Mouse (Mus musculus): ENCODE data around the gene Klf8.
"Not testable (repeated sequence)": the region's sequence is repeated elsewhere in the genome, so short reads cannot be mapped to it uniquely, and the experiment has no call there.

The Klf8 gene

DNA sequence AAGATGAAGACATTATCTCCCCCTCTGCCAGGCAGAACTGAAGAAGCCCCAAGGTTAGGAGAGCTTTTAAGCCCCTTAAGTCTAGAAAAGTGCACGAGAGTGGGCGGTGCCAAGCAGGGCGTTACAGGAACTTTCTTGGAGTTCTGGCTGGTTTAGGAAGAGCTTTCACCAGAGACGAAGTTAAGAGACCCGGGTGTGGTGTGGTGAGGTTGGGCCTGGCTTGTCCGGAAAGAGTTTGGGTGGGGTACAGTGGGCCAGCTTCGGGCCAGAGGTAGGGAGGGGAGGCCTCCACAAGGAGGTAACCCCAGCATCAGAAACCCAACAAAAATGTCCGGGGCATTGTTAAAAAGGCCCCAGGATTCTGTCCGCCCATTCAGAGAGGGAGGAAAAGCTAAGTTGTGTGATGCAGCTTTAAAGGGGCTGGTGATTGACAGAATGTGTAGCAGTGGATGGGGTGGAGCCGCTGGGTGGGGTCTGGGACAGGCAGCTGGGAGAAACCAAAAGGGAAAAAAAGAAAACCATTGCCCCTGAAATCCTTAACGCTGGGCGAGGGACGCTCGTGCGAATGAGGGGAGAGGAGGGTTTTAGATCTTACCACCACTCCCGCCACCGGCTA lies at the start of gene Klf8:
Gene Klf8 (plus strand): TSS at position 163 of the 616 bp plus-strand sequence.
- peak; percentile 21 for DNase-seq

DNA sequence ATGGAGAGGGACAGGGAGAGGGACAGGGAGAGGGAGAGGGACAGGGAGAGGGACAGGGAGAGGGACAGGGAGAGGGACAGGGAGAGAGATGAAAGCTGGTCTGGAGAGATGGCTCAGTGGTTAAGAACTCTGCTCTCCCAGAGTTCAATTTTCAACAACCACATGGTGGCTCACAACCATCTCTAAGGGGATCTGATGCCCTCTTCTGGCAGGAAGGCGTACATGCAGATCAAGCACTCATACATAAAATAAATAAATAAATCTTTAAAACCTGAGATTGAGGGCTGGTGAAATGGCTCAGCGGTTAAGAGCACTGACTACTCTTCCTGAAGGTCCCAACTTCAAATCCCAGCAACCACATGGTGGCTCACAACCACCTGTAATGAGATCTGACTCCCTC lies 38.1 kb upstream of the Klf8 start:
- DNase-seq = not testable (repeated sequence)

DNA sequence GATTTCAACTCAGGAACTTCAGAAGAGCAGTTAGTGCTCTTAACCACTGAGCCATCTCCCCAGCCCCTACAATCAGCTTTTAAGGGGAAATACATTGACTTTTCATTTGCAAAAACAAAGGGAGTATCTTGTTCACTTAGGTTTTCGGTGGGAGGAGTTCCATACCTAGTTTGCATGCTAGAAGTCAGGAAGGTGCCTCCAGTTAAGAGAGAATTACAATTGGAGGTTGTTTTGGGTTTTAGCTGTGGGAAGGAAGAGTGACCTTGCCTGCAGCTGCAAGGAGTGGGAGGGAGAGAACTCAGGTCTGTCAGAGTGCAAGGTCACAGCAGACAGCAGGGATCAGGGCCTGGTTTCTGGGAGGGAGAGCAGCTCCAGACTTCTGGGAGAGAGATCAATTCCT lies 26.2 kb upstream of the Klf8 start:
- no peak for DNase-seq

DNA sequence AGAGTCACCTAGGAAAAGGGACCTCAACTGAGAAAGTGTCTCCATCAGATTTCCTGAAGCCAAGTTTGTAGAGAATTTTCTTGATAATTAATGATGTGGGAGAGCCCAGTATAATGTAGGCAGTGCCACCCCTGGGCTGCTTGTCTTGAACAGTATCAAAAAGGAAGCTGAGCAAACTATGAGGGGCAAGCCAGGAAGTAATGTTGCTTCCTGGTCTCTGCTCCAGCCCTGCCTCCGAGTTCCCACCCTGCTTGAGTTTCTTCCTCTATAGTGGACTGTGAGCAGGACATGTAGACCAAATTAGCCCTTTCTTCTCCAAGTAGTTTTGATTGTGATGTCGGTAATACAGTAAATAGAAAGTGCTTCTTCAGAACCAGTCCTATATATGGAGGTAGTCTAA lies 6.0 kb upstream of the Klf8 start:
- no peak for DNase-seq

DNA sequence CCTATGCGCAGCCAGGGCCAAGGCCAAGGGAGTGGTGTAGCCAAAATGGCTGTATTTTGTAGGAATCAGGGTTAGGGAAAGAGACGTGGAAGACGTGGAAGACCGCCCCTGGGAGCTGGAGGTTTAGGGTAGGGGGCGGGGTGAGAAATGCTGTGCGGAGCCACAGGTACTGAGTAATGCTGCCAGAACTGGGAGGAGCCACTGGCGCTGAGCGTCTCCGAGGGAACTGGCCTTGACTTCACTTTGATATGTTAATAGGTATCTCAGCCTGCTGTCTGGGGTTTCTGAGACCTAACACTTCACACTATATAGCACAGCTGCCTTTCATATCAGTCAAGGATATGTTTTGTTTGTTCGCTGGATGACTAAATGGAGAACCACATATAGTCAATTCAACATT lies 4.0 kb upstream of the Klf8 start:
- DNase-seq = no peak

DNA sequence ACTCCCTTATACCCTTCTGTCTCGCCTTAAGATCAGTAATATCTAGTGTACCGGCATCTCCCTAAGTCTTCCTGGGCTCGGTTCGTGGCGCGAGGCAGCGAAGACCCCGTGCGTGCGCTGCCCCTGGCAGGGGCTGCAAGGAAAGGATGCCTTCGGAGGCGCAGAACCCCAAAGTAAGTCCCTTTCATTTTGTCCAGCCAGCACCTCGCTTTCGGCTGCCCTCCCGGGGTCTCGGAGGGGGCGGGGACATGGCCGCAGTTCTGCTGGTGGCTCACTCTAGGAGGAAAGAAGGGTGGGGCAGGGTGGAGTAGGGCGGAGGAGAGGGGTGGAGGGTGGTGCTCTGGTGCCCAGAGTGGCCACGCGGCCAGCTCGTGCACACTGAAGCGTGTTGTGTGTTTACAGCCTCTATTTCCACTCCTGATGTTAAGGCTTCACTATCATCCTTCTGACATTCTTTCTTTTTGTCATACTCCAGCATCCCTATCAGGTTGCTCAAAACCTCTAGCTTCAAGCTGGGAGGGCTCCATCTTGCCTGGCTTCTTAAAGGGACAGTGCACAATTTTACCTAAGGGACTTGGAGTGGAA lies 746 bp downstream of the Klf8 start:
- DNase-seq = peak; percentile 62

DNA sequence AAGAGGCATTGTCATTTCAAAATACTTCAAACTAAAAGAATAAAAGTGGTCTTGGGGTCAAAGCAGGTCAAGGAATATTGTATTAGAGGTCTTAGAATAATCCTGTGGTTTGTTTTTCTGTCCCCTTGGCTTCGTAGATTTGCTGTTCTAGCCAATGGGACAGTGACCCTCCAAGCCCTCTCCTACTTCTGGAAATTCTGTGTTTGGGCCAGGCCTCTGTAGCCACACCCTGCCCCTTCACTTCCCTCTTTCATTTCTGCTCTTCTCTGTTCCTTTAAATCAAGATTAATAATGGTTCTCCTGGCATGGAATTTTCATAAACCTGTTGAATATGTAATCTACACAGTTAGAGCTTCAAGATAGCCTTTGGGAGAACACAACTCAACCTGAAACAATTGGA lies 17.0 kb downstream of the Klf8 start:
- no peak for DNase-seq

DNA sequence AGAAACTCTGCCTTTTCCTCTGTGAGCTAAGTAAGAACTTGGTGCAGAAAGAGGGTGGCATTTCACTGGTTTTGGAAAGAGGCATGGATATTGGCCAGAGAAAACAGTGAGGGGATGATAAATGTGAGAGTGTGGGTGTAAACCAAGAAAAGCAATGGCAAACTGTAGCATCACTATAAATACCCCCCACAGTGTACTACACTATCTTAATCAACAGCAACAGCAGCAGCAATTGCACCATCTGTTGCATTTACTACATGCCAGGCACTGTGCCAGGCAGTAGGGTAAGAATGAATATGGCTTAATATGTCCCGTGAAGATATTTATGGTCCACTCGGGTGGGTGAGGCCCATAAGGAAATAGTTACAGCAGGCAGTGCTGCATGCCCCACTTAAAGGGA lies 18.2 kb downstream of the Klf8 start:
- DNase-seq = peak; percentile 4

DNA sequence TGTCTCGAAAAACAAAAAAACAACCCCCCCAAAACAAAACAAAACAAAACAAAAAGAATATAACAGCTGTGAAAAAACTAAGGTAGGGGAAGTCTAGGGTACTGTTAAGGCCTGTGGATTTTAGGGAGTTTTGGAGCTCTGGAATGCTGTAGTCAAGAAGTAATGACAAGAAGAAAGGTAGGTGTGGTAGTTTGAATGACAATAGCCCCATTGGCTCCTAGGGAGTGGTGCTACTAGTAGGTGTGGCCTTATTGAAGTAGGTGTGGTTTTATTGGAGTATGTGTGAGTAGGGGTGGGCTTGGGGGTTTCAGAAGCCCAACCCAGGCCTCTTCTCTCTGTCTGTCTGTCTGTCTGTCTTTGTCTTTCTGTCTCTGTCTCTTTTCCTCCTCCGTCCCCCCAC lies 44.9 kb downstream of the Klf8 start:
- DNase-seq = no peak

DNA sequence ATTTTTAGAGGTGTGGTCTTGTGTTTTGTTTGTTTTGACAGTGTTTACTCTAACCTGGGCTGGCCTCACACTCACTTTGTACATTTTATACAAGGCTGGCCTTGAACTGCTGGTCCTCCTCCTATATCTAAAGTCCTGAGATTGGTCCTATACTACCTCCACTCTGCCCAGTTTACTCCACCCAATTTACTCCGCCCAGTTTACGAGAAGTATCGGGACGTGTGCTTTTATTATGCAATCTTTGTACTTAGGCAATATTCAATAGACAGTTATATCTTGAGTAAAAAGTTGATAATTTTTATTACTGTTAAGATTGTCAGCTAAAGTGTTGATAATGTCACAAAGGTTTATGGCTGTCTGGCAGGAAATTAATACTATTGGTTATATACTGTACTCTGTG lies 74.1 kb downstream of the Klf8 start:
- DNase-seq = no peak

DNA sequence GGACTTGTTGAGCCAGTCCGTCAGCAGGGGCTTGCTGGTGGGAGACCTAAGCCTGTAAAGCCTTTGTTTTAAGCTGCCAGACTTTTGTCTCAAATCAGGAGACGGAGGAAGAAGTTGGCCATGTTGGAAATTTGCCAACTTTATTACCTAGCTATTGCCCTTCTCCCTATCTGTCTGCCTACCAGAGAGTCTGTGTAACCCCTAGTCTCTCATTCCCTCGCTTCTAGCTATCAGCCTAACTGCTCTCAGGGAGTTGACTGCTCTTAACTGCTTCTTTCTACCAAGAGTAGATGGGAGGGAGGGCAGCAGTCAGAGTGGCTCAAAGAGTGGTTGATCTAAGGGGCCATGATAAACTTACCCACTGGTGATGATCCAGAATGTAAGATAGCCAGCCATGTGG lies 85.8 kb downstream of the Klf8 start:
- no peak for DNase-seq

DNA sequence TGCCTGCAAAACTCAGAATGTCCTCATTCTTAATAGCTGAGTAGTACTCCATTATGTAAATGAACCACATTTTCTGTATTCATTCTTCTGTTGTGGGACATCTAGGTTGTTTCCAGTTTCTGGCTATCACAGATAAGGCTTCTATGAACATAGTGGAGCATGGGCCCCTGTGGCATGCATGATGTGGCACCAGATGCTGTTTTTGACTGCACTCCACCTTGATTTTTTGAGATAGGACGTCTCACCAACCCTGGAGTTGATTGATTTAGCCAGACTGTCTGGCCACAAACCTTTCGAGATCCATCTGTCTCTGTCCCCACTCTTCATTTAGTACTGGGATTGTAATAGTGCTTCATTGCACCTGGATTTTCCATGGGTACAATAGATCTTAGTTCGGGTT lies 96.9 kb downstream of the Klf8 start:
- DNase-seq = not testable (repeated sequence)

DNA sequence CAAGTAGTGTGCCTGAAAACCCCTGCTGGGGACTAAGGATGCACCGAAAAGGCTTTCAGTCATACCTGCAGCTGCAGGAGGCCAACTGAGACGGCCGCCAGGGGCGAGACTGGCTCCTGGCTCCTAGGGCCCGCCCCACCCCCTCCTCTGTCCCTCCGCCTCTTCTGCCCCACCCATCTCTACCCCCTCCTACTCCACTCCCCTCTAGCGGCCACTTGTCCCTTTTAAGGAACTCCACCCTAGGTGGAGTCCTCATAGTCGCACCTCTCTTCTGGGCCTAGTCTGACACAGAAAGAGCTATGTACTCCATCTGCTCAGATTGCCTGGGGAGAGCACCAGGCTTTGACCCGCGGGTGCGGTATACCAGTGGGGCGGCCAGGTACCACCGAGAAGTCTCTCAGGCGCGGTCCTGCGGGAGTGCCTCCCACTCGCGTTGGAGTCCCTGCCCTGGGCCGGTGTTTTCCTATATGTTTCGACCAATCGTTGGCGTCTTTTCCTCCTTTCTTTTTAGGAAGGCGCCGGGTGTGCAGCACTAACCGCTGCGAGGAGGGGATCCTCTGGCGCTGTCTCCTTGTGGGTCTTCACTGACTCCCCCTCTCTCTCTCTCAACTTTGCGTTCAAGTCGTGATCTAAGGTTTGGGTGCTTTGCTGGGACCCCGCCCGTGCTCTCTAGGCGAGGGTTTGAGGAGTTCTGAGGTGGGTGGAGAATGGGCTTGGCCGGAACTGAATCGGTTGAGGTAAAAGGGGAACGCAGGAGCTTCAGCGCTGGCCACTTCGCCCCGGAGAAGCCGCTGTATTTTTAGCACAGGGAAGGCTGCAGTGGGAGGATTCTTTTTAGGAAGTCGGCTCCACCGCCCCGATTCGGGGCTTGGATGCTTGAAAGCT lies 122.3 kb downstream of the Klf8 start:
- DNase-seq = peak; percentile 31

DNA sequence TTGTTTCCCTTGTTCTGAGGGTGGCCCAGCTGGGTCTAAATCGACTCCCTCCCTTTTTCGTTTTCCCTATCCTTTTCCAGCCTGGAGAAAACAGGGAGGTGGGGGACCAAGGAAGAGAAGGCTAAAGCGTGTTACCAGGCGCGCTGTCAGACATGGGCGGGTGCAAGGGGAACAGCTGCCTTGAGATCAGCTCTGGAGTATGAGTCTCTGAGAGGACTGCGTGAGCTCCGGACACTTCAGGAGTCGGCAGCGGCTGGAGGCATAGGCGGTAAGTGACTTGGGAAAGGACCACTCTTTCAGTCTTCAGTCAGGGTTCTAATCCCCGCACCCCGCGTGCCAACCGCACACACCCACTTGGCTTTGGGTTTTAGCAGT lies 122.9 kb downstream of the Klf8 start:
- peak; percentile 9 for DNase-seq

DNA sequence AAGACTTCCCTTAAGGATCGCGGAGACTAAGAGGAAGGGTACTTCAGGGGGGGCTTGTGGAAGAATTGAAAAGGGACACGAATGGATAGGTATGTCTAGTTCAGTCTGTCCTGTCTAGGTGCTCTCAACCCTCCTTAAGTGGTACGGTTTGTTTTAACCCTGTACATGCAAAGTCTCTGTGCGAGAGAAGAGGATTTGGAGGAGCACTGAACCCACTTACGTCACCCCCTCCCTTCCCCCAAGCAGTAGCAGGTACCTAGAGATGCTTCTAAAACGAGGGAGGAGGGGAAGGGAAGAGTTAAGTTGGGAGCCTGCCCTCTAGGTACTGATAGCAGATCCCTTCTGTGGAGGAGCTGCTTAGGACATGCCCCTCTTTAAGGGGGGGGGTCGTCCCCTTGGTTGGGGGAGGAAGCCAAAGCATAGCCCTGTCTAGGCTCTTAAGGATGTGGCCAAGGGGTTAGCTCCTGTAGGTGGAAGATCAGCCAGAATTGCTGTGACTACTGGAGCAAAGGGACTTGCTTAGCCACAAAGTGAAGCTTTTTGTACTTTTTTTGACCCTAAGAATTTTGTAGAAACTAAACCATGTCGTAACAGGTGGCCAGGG lies 123.5 kb downstream of the Klf8 start:
- no peak for DNase-seq

DNA sequence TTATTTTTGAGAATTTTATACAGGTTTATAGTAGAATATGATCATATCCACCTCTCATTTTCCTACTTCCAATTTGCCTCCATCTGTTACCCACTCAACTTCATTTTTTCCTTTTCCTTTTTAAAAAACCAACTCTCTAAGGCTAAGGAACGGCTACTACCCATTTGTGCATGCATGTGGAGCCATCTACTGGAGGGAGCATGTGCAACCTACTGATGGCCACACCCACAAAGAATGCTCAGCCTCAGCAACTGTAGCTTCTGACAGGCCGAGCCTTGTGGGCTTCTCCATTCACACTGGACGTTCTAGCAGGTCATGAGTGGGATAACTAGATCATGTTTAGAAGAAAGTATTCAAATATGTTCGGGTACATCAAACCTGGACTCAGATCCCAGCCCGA lies 129.5 kb downstream of the Klf8 start:
- DNase-seq = peak; percentile 49

DNA sequence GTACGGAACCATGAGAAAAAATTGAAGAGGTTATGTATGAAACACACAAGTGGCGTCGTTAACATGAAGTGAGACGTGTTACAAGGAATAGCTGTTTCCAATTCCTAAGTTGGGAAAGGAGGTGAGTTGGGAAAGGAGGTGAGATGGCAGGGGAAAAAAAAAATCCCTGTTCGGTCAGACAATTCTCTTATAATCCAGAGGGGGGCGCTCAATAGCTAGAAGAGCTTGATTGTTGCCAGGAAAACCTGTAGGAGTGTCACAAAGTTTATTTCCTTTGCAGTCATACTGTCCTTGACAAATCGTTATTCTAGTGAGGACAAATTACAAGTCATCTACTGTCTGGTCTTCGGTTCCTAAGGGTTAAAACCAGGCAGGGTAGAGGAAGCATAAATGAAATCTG lies 132.5 kb downstream of the Klf8 start:
- no peak for DNase-seq

DNA sequence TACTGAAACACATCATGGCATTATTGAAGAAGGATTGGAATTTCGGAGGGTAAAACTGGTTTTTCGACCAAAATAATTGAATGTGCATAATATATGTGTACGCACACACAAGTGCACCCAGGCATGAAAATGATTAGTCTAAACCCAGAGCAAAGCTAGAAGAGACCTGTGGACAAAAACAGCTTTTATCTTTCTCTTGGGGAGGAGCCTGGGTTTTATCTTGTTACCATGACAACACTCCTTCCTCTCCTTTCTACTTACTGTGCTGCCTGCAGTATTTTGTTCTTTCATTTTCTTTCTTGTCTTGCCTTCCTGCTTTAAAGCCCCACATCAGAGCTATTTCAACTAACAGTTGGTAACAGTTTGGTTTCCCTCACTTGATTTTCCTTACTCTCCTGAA lies 137.8 kb downstream of the Klf8 start:
- DNase-seq = no peak

DNA sequence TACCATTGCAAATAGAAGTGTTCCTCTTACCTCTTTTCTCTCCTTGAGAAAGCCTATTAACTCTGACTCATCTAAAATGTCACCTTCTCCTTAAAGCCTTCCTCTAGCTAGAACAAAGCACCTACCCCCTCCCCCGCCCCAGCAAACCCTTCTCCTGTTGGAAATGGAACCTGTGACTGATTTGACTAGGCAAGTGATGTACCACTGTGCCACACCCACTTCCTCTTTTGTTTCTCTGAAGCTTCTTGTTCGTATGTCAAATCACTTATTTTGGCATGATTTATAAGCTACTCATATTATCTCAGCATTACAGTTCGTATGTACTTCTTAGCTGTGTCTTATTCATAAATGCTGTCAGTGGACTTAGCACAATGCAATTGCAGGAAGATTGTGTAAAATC lies 144.5 kb downstream of the Klf8 start:
- no peak for DNase-seq

DNA sequence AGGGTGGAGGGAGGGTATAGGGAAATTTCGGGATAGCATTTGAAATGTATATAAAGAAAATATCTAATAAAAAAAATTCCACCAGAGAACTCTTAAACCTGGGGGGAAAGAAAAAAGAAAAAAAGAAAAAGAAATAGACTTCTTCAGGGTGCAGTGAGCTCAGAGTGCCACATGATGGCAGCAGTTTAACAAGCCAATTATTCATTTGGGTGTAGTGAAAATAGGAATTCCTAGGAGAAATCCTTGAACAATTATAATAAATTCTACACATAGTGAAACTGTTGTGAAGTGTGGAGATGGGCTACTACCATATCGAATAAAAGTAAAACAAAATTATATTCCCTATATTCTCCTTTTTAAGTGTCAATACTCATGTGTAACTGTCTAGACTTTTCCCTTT lies 152.0 kb downstream of the Klf8 start:
- peak; percentile 17 for DNase-seq

DNA sequence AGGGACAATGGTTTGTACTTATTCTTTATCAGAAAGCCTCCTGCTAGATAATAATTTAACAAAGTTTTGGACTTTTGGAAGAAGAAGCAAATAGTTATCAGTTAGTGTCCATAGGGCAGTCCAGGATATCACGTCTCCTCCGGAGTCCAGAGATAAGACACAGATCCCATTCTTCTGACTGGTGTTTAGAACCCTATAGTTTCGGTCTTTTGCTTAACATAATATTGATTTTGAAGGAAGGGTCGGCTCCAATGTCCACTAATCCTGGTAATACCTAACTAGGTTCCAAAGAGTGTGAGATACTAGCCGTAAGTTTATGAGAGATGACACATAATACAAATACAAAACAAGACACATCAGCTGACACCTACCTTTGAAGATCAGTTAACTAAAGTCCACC lies 179.8 kb downstream of the Klf8 start:
- DNase-seq = no peak

DNA sequence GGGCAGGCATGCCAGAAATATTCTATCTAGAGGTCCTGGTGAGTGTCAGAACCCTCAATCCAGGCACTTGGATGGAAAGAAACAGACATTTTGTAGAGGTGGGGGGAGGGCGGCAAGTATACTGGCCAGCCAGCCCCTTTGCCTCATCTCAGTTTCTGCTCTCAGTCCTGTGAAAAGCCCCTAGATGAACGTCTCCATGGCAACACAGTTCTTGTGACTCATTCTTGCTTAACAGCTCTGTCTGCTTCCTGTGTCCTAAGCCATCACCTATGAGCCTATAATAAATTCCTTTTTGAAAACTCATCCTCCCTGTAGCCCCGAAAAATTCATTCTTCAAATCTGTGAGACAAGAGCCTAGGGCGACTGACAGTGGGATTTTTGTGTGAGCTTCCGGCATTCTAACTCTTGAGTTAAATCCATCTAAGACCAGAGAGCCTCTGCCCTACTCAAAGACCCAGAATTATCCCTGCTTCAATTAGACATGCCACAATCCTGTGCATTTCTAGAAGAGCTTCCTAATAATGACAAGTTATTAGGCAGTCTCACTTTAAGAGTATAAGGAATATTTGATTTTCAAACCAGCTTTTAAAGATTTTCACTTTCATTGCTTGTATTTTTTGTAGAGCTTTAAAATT lies 196.5 kb downstream of the Klf8 start:
- DNase-seq = no peak

DNA sequence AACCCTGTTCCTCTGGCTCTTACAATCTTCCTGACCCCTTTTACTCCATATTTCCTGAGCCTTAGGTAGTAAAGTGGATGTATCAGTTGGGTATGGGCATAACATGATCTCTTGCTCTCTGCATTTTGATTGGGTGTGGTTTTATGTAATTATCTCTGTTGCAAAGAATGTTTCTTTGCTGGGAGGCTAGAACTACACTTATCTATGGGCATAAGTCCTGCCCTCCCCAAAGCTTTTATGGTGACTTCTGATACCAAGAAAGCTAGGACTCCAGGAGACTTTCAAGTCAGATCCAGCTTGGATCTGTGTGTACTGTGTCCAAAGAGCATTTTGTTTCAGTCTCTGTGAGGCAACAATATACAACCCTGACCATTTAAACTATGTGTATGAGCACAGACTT lies 202.3 kb downstream of the Klf8 start:
- no peak for DNase-seq
